Comparison of ENCODE assay signal across 7 mouse cellular contexts in the genomic region with DNA sequence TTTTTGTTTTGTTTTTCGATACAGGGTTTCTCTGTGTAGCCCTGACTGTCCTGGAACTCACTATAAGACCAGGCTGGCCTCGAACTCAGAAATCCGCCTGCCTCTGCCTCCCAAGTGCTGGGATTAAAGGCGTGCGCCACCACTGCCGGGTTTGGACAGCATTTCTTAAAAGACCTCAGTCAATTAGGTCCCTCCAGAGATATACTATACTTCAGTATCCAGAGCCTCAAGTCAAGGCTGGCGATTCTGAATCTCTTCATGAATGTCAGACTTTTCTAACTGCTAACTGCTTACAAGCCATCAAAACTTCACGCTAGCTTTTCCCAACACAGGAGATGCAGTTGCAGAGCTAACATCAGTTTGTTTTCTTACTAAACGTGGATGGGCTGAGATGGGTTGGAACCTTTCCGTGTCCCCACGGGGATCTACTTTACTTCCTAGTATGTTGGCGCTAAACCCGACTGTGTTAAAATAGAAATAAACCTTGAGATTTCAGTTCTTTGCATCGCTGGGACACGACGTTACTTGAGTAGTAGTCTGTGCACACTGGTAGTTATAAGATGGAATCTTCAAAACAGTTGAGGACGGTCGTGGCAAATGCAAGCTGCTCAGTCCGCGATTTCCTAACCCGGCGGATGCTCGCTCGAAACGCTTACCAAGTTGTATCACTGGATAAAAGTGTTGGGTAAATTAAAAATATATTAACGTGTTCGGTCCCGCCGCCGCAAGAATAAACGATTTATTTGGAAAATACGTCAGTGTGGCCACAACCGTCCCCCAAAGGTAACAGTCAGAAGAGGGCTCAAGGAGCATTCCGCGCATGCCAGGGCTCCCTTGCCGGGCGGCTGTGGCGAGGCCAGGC. TPM values are rescaled to one million over a fixed set of nuclear protein-coding genes. Genes with fewer than 3 reads are reported as not detected.
DNase-seq lines count a peak whose midpoint lies in the region; ATAC-seq and TF ChIP-seq lines count a peak whose summit lies in the region.

No protein-coding gene starts in this region.

- peak; percentile 87 for ATAC-seq in liver, embryonic 11.5 days (replicated peaks; ENCODE audit: low FRiP score)

- TF ChIP-seq POLR2A in thymus, adult 2 months (IDR thresholded peaks at IDR 0.05; ENCODE audit: control insufficient read depth, extremely low read depth, insufficient read depth, low read length, poor library complexity) = no peak
- no peak for TF ChIP-seq POLR2A in olfactory bulb, adult 2 months (IDR thresholded peaks at IDR 0.05; ENCODE audit: insufficient read depth, low read depth, low read length)

- no peak for DNase-seq in thymus, adult 2 months
- no peak for DNase-seq in thymus, postnatal 14 days
- no peak for DNase-seq in liver, embryonic 11.5 days (ENCODE audit: low spot score)
- no peak for DNase-seq in cerebellum, adult 9-10 months
- DNase-seq in adrenal gland, adult 18-20 months (ENCODE audit: low spot score in 2 of 2) = no peak

- TF ChIP-seq CTCF in thymus, adult 2 months (IDR thresholded peaks at IDR 0.05; ENCODE audit: borderline replicate concordance, control insufficient read depth, extremely low read depth, insufficient read depth, low read length, poor library complexity) = no peak
- no peak for TF ChIP-seq CTCF in olfactory bulb, adult 2 months (IDR thresholded peaks at IDR 0.05; ENCODE audit: insufficient read depth, low read depth, low read length)

- no peaks in the 10 kb centered on the region for H3K9me3 ChIP-seq in erythroblast, embryonic 14.5 days (ENCODE audit: control insufficient read depth, low read length)
- H3K9me3 ChIP-seq in liver, embryonic 11.5 days (ENCODE audit: control insufficient read depth, low read length) = no peaks in the 10 kb centered on the region

- H3K36me3 ChIP-seq in thymus, adult 2 months (ENCODE audit: control insufficient read depth, insufficient read depth, low read length) = peaks cover 22% of the 10 kb centered on the region
- peaks cover 37% of the 10 kb centered on the region for H3K36me3 ChIP-seq in erythroblast, embryonic 14.5 days (ENCODE audit: control insufficient read depth)
- H3K36me3 ChIP-seq in liver, embryonic 11.5 days (ENCODE audit: control insufficient read depth, insufficient read depth, low read length) = peaks cover 22% of the 10 kb centered on the region

- H3K9ac ChIP-seq in liver, embryonic 11.5 days (ENCODE audit: low read depth, low read length) = peak overlapping the region; percentile 81

- peak overlapping the region; percentile 32 for H3K27ac ChIP-seq in thymus, adult 2 months (ENCODE audit: control insufficient read depth, insufficient read depth, low read length)
- H3K27ac ChIP-seq in liver, embryonic 11.5 days (ENCODE audit: low read depth, low read length) = peak overlapping the region; percentile 91
- H3K27ac ChIP-seq in olfactory bulb, adult 2 months (ENCODE audit: insufficient read depth, low read depth, low read length) = peak overlapping the region; percentile 93

- no peaks in the 10 kb centered on the region for H3K27me3 ChIP-seq in thymus, adult 2 months (ENCODE audit: control insufficient read depth, insufficient read depth, low read length)
- H3K27me3 ChIP-seq in erythroblast, embryonic 14.5 days (ENCODE audit: control insufficient read depth) = no peaks in the 10 kb centered on the region
- H3K27me3 ChIP-seq in liver, embryonic 11.5 days (replicated peaks; ENCODE audit: control insufficient read depth, insufficient read depth, low read length) = no peaks in the 10 kb centered on the region

- H3K4me1 ChIP-seq in thymus, adult 2 months (replicated peaks; ENCODE audit: control insufficient read depth, insufficient read depth, low read length) = peaks cover 8% of the 10 kb centered on the region
- peaks cover 39% of the 10 kb centered on the region for H3K4me1 ChIP-seq in erythroblast, embryonic 14.5 days (ENCODE audit: control insufficient read depth)
- H3K4me1 ChIP-seq in liver, embryonic 11.5 days (replicated peaks; ENCODE audit: control insufficient read depth, insufficient read depth, low read length) = peaks cover 14% of the 10 kb centered on the region
- H3K4me1 ChIP-seq in olfactory bulb, adult 2 months (ENCODE audit: control insufficient read depth, insufficient read depth, low read length) = peaks cover 2% of the 10 kb centered on the region; the same call in 1 of the 2 replicates

- H3K4me2 ChIP-seq in liver, embryonic 11.5 days = peak overlapping the region; percentile 81

- 12% methylated on average over 38 of the region's 38 CpGs for WGBS in thymus, adult 2 months
- 17% methylated on average over 38 of the region's 38 CpGs for WGBS in liver, embryonic 11.5 days
- WGBS in olfactory bulb, adult 2 months = 15% methylated on average over 38 of the region's 38 CpGs

- H3K4me3 ChIP-seq in thymus, adult 2 months (ENCODE audit: control insufficient read depth, insufficient read depth, low read length) = peak overlapping the region; percentile 56
- H3K4me3 ChIP-seq in erythroblast, embryonic 14.5 days (replicated peaks) = peak overlapping the region; percentile 79
- H3K4me3 ChIP-seq in liver, embryonic 11.5 days (ENCODE audit: low read depth, low read length) = peak overlapping the region; percentile 71
- H3K4me3 ChIP-seq in olfactory bulb, adult 2 months (ENCODE audit: insufficient read depth, low read depth, low read length) = peak overlapping the region; percentile 86

RNA-seq across cellular contexts. Expression of a gene that starts 0.7 kb away (rescaled TPM):
- 7.4 and 8.0 TPM in 2 replicates for polyA plus RNA-seq in thymus, adult 2 months (2012; rRNA removed)
- 0.21 and 0.27 TPM in 2 replicates for polyA plus RNA-seq in erythroblast, embryonic 14.5 days (2012)
- polyA plus RNA-seq in liver, embryonic 11.5 days (2014; fragmentation: Nextera tagmentation; extraction: Ambion mirVana) = 14.9 and 15.0 TPM in 2 replicates
- not detected in 2 replicates for polyA plus RNA-seq in olfactory bulb, adult 2 months (2012; ENCODE audit: insufficient read depth, insufficient read length, low replicate concordance, missing spikeins)
- total RNA-seq in adrenal gland, adult 18-20 months (2021) = 1 to 10 TPM; 5.8 to 6.7 TPM

RNA-seq across cellular contexts. Expression of a gene that starts 0.8 kb away (rescaled TPM):
- polyA plus RNA-seq in thymus, adult 2 months (2012; rRNA removed) = 106 and 111 TPM in 2 replicates
- polyA plus RNA-seq in erythroblast, embryonic 14.5 days (2012) = 6.7 and 6.9 TPM in 2 replicates
- polyA plus RNA-seq in liver, embryonic 11.5 days (2014; fragmentation: Nextera tagmentation; extraction: Ambion mirVana) = 77.2 and 84.4 TPM in 2 replicates
- polyA plus RNA-seq in olfactory bulb, adult 2 months (2012; ENCODE audit: insufficient read depth, insufficient read length, low replicate concordance, missing spikeins) = not detected in 2 replicates
- 10 to 100 TPM; 55.9 to 69.2 TPM for total RNA-seq in adrenal gland, adult 18-20 months (2021)

RNA-seq across cellular contexts. Expression of a gene that starts 32.8 kb away (rescaled TPM):
- polyA plus RNA-seq in thymus, adult 2 months (2012; rRNA removed) = 1.9 and 2.4 TPM in 2 replicates
- not detected in 2 replicates for polyA plus RNA-seq in erythroblast, embryonic 14.5 days (2012)
- polyA plus RNA-seq in liver, embryonic 11.5 days (2014; fragmentation: Nextera tagmentation; extraction: Ambion mirVana) = 0.10 TPM in 1 of 2 replicates, not detected in the other
- not detected in 2 replicates for polyA plus RNA-seq in olfactory bulb, adult 2 months (2012; ENCODE audit: insufficient read depth, insufficient read length, low replicate concordance, missing spikeins)
- total RNA-seq in adrenal gland, adult 18-20 months (2021) = 10 to 100 TPM in 1 of 2 experiments, 1 to 10 TPM in 1; 8.5 to 10.6 TPM

RNA-seq across cellular contexts. Expression of a gene that starts 33.7 kb away (rescaled TPM):
- polyA plus RNA-seq in thymus, adult 2 months (2012; rRNA removed) = 569 and 585 TPM in 2 replicates
- polyA plus RNA-seq in erythroblast, embryonic 14.5 days (2012) = 8.6 and 10.6 TPM in 2 replicates
- polyA plus RNA-seq in liver, embryonic 11.5 days (2014; fragmentation: Nextera tagmentation; extraction: Ambion mirVana) = 228 and 245 TPM in 2 replicates
- polyA plus RNA-seq in olfactory bulb, adult 2 months (2012; ENCODE audit: insufficient read depth, insufficient read length, low replicate concordance, missing spikeins) = 606 and 1,155 TPM in 2 replicates
- 100 to 1,000 TPM; 257 to 319 TPM for total RNA-seq in adrenal gland, adult 18-20 months (2021)

RNA-seq across cellular contexts. Expression of a gene that starts 42.3 kb away (rescaled TPM):
- polyA plus RNA-seq in thymus, adult 2 months (2012; rRNA removed) = 4.2 and 103 TPM in 2 replicates
- 0.14 and 0.18 TPM in 2 replicates for polyA plus RNA-seq in erythroblast, embryonic 14.5 days (2012)
- polyA plus RNA-seq in liver, embryonic 11.5 days (2014; fragmentation: Nextera tagmentation; extraction: Ambion mirVana) = 17.6 and 39.0 TPM in 2 replicates
- not detected in 2 replicates for polyA plus RNA-seq in olfactory bulb, adult 2 months (2012; ENCODE audit: insufficient read depth, insufficient read length, low replicate concordance, missing spikeins)
- 1 to 10 TPM in 1 of 2 experiments, under 1 TPM in 1; 0.74 to 1.7 TPM for total RNA-seq in adrenal gland, adult 18-20 months (2021)

Comparison
In these comparisons a context has a peak if more than half of its experiments do, and no peak if none do; other contexts are left out.
1. H3K27ac ChIP-seq: peak in every context shown above with its lines; median percentile 93 in olfactory bulb, adult 2 months; 91 in liver, embryonic 11.5 days; 32 in thymus, adult 2 months.